Mouse (Mus musculus) monocyte, adult 5-6 weeks (primary cell): ENCODE measurements at regions not wholly inside any gene's neighbourhood (a gene's known extent, or its start where the extent isn't known, plus 50 kb on each side); places are given as distances from the start of the nearest gene placed in this dataset.
"Not testable (repeated sequence)": the region's sequence is repeated elsewhere in the genome, so short reads cannot be mapped to it uniquely, and the experiment has no call there.

Experiments
- ATAC-seq: fragments of 153-309, 156-312 bp; replicated peaks from 2 replicates; pipeline ENCODE4 v1.8.0; 2017; ENCODE audit warnings: mild to moderate bottlenecking; ENCODE audit not compliant: low TSS enrichment, insufficient number of reproducible peaks, severe bottlenecking, poor library complexity, low FRiP score

DNA sequence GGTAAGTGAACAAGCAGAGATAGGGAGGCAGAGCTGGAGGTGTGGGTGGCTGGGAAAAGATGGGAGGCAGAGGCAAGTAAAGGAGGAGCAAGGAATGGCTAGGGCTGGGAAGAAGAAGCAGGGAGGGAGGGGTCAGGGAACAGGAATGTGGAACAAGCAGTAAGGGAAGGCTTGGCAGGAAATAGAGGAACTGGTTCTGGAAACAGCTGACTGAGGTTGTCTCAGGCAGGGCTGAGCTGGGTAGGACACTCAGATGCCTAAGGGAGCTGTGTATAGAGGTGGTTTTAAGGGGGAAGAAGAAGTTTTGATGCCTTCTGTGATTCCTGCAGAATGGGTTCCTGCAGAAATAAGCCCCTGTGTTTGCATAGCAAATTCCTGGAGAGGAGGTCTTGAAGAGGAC lies 92.7 kb downstream of the Nucb2 start:
- ATAC-seq, result no peak

- no peak for ATAC-seq
Observed at GRCm38 (mm10) chr7:116600340-116600739, 96.2 kb downstream of the Nucb2 start.

DNA sequence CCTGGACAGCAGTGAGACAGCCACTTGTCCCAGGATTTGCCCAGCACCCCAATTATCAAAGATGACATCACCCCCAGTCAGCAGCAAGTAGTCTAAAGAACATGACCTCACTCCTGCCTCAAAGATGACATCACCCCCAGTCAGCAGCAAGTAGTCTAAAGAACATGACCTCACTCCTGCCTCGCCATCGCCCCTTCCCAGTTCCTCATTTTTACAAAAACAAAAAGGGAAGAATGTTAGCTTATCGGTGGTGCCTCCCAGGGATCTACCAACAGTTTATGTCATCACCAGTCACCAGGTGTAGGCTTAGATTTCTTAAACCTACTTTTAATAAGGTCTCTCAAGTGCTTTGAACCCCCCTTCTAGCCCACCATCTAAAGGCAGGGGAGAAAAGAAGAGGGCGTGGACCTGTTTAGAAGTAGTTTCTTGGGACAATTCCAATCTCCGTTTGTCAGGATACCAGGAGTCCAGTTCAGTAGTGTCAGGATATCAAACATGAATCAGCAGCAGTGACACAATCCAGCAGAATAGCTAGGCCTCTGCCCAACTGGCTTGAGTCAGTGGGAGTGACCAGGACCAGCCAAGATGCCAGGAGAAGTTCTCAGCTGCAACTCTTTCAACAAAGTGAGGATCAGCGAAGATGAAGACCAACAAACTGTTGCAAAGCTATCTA lies 99.1 kb downstream of the Nucb2 start:
- ATAC-seq, result peak; percentile 86

GRCm38 (mm10) chr7:116603840-116604194 lies 99.6 kb downstream of the Nucb2 start:
- ATAC-seq, result no peak

GRCm38 (mm10) chr7:116606255-116606654 lies 102.1 kb downstream of the Nucb2 start:
- ATAC-seq, result no peak

DNA sequence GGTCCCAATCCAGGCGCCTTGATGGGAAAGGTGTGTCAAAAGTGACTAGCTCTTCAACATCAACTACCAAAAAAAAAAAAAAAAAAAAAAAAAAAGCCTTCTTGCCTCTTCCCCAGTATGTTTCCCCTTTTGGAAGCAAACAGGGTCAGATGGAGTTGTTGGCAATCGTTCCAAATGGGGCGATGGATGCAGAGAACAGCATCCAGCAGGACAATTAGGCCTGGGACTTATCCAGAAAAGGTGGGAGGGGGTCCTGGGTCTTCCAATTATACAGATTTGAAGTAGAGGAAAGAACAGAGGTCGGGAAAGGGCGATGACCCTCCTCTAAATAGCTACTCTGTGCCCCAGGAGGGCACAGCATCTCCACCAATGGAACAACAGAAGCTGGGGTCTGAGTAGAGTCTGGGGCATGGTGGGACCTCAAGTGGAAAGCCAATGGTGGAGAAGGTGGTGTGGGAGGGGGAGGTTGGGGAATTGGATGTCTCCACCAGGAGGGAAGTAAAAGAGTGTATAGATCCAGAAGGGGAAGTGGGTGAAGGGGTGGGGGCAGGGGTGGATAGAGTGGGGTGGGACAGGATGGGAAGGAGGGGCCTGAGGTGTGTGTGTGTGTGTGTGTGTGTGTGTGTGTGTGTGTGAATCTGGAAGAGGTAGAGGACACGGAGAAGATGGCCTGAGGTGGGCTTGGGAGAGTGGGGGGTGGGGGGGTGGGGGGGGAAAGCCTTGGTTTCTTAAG lies 102.7 kb downstream of the Nucb2 start:
- ATAC-seq, result no peak

DNA sequence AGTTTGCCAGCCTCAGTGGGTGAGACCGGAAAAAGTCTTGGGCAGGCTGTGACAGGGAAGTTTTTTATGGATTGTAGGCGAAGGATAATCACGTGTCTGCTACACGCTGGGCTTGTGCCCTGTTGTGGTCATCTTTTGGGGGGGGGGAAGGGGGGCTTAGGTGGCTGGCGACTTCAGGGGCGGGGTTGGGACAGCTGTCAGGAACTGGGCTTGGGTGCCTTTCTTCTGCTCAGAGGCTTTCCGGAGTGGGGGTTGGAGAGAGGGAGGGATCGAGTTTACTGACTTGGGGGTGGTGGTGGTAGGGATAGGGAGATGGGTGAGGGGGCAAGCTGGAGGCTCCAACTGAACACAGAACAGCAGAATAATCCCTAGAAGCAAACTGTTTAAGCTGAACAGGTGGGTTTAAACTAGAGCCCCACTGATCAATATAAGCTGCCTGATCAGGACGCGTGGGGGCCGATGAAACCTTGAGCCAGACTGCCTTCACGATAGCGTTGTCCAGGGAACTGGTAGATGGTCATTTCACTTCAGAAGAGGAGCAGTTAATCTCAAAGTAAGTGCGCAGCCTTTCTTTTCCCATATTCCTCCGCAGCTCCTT lies 103.6 kb downstream of the Nucb2 start:
- no peak for ATAC-seq

- peak; percentile 23; the same call in 1 of the 2 replicates for ATAC-seq
Observed at GRCm38 (mm10) chr7:116608350-116609085, 104.3 kb downstream of the Nucb2 start.

DNA sequence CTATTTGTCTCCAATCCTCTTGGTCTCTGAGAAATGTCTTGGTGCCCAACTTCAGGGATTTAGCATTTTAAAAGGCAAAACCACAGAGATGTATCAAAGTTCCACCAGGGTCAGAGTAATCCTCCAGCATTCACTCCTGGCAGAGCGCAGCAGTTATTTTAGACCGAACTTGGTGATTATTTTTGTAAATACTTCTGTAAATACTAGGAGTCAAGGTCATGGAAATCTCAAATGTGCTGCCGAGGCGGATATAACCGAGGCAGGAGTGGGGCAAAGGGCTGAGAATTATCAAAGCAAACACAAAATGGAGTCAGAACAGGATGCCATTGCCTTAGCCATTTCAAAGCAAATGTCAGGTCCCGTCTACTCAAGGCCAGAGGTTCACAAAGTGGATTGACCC lies 105.2 kb downstream of the Nucb2 start:
- no peak for ATAC-seq

GRCm38 (mm10) chr7:116609906-116610305 lies 105.7 kb downstream of the Nucb2 start:
- no peak for ATAC-seq

DNA sequence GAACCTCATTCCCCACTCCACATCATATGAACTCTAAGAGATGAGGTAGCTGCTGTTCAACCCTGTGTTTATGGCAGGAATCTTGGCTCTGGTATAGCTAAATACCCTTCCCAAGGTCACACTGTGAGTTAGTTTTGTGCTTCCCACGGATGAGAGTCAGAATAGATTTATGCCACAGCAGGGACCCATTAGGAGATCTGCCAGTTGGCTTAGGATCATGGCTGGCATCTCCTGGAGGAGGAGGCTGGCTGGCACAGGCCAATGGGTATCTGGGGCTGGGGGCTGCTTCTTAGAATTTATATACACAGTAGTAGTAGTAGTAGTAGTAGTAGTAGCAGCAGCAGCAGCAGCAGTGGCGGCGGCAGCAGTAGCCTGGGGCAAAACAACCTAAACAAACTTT lies 111.8 kb downstream of the Nucb2 start:
- no peak for ATAC-seq

DNA sequence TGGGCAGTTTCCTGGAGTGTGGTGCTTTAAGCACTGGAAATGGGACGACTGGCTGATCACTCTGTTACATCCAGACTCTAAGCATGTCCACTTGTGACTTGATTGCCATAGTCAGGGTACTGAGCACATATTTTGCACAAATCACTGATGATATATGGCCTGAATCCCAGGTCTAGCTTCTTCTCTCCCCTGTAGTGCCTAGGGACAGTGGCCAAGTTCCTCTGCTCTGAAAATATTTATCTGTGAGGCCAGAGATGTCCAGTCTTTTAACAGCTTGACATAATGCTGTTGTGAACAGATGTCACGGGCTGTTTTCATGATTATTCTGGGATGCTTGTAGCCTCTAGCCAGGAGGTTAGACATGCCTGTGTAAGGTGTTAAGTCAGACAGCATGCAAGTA lies 115.5 kb downstream of the Nucb2 start:
- ATAC-seq, result no peak

DNA sequence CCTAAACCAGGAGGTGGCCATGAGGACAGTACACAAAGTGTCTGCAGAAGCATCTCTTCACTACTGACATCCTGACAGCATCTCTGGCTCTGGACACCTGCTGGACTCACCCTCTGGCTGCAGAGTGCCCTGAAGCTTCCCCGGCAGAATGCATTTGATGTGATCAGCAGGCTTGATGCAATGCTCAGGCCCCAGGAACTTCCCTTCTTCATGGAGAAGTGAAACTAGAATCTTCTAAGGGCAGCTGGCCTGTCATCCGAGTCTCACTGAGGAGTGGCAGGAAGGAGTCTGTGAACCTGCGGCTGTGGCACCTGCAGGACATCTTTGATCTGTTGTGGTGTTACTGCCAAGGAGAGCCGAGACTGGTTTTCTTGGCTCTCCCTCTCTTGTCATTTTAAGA lies 116.2 kb downstream of the Nucb2 start:
- peak; percentile 95 for ATAC-seq

DNA sequence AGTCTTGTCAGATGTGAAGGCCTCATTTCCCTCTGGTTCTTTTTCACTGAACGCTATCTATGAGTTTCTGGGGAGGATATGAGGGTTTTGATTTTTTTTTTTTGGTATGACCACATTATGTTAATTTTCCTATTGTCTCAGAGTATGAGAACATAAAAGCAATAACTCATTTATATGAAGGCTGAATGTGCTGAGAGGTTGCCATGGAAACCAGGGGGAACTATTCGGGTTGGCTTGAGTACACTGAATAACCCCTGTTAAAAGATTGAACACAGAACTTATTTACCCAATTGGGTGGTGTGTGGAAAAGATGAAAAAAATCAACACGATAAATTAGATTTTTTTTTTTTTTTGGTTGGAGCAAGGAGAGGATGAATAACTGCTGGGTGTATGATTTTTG lies 129.0 kb downstream of the Nucb2 start:
- ATAC-seq, result no peak

DNA sequence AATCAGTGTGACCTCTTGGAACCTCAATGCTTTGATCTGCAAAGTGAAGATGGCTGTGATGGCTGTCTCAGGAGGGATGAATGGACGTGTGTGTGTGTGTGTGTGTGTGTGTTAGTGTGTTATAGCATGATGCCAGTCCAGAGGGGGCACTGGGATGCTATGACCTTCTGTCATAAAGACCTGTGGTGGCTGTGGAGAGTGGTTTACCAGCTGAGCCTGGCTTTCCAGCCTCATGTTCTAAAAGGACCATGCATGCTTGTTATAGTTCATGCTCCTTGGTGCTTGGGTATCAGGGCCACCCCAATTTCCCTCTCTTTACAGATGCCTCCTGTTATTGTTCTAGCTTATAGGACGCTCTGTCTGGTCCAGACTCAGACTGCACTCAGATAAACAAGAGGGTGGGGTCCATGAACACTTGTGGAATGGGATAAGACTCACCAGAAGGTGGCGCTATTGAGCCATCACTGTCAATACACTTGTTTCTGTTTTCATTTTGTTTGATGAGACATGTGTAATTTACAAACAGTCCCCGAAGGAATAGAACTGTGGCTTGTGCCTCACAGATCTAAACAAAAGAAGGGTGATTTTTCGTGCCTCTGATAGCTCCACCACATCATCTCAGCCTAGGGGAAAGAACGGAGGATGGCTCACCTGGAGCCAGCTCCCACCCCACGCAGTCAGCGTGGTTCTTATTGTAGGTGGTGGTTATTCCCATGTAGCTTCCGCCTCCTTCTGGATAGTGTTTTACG lies 140.9 kb downstream of the Nucb2 start:
- peak; percentile 22; the same call in 1 of the 2 replicates for ATAC-seq

DNA sequence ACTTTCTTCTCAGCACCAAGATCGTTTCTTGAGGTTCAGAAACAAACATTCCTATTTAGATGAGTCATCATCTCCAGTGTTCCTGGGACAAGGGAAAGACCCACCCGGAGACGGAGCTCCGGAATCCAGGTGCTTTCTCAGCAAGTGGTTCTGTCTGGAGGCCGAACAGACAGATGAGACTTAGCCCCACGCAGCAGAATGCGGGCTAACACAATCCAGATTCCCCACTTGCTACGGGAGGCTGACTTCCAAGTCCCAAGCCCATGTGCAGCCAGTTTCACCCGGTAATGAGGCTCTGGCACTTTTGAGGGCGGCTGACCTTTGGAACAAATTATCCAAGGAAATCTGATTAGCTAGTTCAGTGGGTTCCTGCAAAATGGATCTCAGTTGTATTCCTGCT lies 150.3 kb downstream of the Nucb2 start:
- ATAC-seq, result no peak

GRCm38 (mm10) chr7:116657040-116657439 lies 152.9 kb downstream of the Nucb2 start:
- not testable (repeated sequence) for ATAC-seq

DNA sequence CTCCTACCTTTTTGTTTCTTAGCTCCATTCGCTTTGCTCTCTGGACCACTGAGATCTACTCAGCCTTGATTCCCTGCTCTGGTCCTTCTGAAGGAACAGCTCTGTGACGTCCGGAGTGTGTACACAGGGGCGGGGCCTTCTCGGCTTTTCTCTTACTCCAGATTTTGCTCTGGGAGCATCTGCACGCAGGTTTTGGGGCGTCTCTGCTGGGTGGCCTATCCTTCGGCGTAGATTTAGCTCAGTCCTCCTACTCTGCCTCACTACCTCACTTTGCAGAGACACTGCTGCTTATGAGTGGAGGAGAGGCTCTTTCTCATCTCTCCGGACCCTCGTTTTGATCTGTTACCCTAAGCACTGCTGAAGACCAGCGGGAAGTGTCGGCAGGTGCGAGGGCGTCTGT lies 161.4 kb downstream of the Nucb2 start:
- ATAC-seq, result no peak
